Mouse (Mus musculus) bone marrow macrophage, adult 2 months (primary cell): ENCODE results near the gene 9930111J21Rik1. TPM values are rescaled to one million over a fixed set of nuclear protein-coding genes. Genes with fewer than 3 reads are reported as not detected.
"Not testable (repeated sequence)": the region's sequence is repeated elsewhere in the genome, so short reads cannot be mapped to it uniquely, and the experiment has no call there.

ENCODE experiments used
- H3K27ac ChIP-seq: 2 replicates; pipeline ENCODE4 v1.5.1; 2012; ENCODE audit warnings: low read depth, low read length; ENCODE audit not compliant: insufficient read depth
- H3K4me1 ChIP-seq: 2 replicates; pipeline ENCODE4 v1.6.1; 2012; ENCODE audit warnings: low read length; ENCODE audit not compliant: control insufficient read depth, insufficient read depth
- H3K4me3 ChIP-seq: 2 replicates; pipeline ENCODE4 v1.5.1; 2012; ENCODE audit warnings: mild to moderate bottlenecking, low read length, moderate library complexity; ENCODE audit not compliant: insufficient read depth
- CTCF ChIP-seq: IDR thresholded peaks from 2 replicates; pipeline ENCODE4 v1.5.1; 2012; ENCODE audit warnings: low read depth, mild to moderate bottlenecking, low read length, moderate library complexity
- POLR2A ChIP-seq: IDR thresholded peaks from 2 replicates; pipeline ENCODE4 v1.6.1; 2012; ENCODE audit warnings: mild to moderate bottlenecking, low read depth, low read length, borderline replicate concordance
- polyA plus RNA-seq: library from polyadenylated mRNA; stranded (reverse); fragments of >200 nt; gene quantifications from 2 replicates; pipeline ENCODE4 v1.2.4, GENCODE M21; 2012; ENCODE audit not compliant: missing spikeins, insufficient read depth, insufficient read length

9930111J21Rik1 gene
- polyA plus RNA-seq, 1 experiment = 32.4 TPM

DNA sequence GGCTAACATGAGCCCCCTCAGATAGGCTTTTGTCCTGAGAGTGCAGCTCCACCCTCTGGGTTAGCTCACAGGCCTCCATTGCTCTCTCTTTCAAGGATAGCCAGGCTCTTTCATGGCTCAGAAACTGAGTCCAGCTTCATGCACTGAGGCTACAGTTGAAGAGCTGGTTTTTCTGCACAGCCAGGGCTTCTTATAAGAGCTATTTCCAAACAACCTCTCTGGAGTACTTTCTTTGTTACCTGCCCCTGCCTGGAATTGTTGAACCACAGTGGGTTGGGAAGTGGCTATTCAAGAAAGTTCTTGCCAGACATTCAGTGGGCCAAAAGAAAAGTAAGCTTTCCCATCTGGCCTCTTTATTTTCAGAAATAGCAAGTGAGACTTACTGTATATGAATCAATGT, 39.9 kb downstream of the 9930111J21Rik1 start:
- H3K4me3 ChIP-seq, H3K27ac ChIP-seq, H3K4me1 ChIP-seq: not testable (repeated sequence)

DNA sequence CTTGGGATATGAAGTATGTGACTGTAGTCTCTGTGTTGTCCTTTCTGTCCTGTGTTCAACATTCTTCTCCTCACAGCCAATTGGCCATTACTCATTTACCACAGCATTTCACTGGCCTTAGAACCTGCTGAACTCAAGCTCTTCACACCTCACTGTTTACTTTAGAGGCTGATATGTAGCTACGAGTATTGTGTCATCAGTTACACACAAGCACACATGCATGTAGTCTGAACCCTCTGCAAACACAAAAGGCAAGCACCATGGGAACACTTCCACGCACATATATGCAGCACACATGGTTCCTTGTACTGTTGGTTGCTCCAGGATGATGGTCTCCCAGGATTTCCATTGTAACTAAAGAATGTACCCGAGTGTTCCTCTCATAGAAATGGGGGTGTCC, 43.9 kb downstream of the 9930111J21Rik1 start:
- H3K4me1 ChIP-seq, H3K4me3 ChIP-seq, H3K27ac ChIP-seq: not testable (repeated sequence)

- H3K4me1 ChIP-seq, H3K4me3 ChIP-seq, H3K27ac ChIP-seq: not testable (repeated sequence)
Observed at GRCm38 (mm10) chr11:48933923-48934322, 45.3 kb downstream of the 9930111J21Rik1 start.

DNA sequence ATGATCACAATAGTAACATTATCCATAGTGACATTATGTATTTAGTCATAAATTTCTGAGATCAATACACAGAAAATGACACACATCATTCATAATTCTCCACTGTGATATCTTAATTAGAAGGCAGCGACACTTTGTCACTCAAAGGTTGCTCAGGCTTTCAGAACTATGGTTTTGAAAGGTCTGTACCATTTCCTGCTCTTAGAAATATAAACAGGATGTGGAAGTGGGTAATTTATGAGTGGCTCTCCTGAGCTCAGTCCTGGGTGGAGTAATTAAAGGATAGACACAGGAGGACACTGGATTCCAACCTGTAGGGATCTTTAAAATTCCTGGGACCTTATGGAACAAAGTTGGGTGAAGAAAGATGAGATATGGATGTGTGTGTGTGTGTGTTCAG, 45.8 kb downstream of the 9930111J21Rik1 start:
- not testable (repeated sequence) for H3K4me3 ChIP-seq, H3K27ac ChIP-seq, H3K4me1 ChIP-seq

DNA sequence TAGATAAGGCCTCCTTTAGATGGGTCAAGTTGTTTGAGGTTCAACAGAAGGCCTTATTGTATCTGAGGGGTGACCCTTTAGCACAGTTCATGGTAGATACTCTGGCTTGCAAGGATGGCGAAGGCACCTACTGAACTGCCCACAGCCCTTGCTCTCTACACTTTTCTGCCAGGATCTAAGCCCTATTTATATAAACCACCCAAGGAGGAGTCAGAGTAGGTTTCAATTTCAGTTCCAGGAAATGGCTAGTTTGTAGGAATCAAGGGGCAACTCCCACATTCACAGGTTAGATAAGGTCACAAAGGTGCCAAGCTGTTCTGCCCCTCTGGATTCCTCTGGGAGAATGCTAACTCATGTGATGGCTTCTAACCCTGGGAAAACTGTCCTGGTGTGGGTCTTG, 51.1 kb downstream of the 9930111J21Rik1 start:
- H3K27ac ChIP-seq, H3K4me3 ChIP-seq, H3K4me1 ChIP-seq: not testable (repeated sequence)

- H3K4me3 ChIP-seq, H3K27ac ChIP-seq, H3K4me1 ChIP-seq: not testable (repeated sequence)
Observed at GRCm38 (mm10) chr11:48926437-48926836, 52.8 kb downstream of the 9930111J21Rik1 start.

DNA sequence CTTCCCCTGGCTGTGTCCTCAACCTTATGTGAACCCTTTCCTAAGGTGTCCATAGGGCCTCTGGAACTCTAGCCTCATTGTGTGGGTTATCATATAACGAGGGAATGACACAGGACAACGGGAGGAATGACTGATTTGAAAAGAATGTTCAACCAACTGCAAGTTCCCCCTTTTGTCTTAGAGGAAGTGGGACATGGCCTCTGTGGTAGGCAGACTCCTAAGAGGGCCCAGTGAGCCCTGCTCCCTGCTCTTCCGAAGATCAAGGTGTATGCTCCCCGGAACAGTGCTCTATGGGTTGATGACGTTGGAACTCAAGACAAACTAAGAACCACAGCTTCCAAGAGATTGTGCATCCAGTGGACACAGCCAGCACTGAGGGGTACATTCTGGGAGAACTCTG, 55.4 kb downstream of the 9930111J21Rik1 start:
- H3K27ac ChIP-seq = not testable (repeated sequence)

DNA sequence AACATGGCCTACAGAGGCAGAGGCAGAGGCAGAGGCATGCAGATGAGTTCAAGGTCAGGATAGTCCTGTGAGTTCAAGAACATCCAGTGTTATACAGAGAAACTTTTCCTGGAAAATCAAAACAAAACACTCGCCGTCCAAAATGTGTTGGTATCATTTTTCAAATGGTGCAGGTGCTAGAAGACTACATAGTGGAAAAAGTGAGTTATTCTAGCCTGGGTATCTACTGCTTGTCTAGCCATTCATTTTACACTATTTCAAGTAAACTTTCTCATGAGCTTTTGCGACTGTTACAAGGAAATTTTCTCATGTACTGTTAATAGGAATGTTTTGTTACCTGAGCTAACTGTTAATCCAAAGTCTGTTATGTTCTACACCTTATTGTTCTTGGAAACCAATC, 60.8 kb downstream of the 9930111J21Rik1 start:
- Histone ChIP-seq H3K4me3 (no peak overlapping the region), H3K4me1 (peaks cover 12% of the 10 kb centered on the region), H3K27ac (no peak overlapping the region)
- TF ChIP-seq POLR2A = no peak

More for the DNA sequence above, 55.4 kb downstream of the 9930111J21Rik1 start:
- H3K4me1 ChIP-seq = peaks cover 13% of the 10 kb centered on the region
- not testable (repeated sequence) for H3K4me3 ChIP-seq

DNA sequence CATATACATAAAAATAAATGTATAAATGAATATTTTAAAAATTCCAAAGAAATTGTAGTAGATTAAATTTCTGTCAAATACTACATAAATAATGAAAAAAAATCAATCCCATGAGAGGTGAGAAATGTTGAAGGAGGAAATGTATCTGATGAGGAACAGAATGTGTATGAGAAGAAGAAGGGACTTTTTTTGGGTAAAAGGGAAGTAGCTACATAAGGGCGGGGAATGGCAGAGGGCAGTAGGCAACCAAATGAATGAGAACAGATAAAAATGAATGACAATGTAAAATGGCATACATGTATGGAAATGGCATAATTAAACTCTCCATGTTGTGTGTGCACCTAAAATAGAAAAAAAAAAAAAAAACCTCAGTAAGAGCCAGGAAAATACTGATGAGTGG, 65.6 kb downstream of the 9930111J21Rik1 start:
- TF ChIP-seq POLR2A (no peak), CTCF (no peak)
- Histone ChIP-seq H3K4me3 (no peak overlapping the region), H3K4me1 (peaks cover 5% of the 10 kb centered on the region; the same call in 1 of the 2 replicates), H3K27ac (no peak overlapping the region)

DNA sequence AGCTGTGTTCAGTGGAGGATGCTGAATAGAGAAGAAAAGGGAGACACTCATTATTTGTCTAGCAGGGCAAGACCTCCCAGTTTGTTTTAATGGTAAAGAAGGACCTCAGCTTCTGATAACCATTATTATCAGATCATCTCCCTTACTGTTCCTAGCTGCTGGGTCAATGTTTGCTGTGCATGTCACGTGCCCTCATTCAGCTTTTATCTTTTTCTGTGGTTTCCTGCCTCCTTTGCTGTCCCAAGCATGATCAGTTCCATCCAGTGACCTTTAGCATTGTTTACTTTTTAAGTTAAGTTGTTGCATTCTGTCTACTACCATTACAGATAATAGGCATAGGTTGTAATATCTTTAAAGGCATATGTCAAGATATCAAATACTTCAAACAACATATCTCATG, 70.7 kb downstream of the 9930111J21Rik1 start:
- Histone ChIP-seq H3K27ac (no peak overlapping the region), H3K4me1 (no peaks in the 10 kb centered on the region; the same call in none of the 2 replicates), H3K4me3 (no peak overlapping the region)
- no peak for TF ChIP-seq CTCF
- TF ChIP-seq POLR2A = no peak

- Histone ChIP-seq H3K27ac (peak within 1 kb of the TSS; percentile 99), H3K4me1 (peaks cover 32% of the 10 kb centered on the region), H3K4me3 (peak within 1 kb of the TSS; percentile 27)
- no peak for TF ChIP-seq POLR2A
- no peak for TF ChIP-seq CTCF
Observed at GRCm38 (mm10) chr11:48902021-48902420, 77.2 kb downstream of the 9930111J21Rik1 start, which contains the start of gene Gm5431. Gene Gm5431, minus strand, starts transcription at chr11:48902214.

- H3K27ac ChIP-seq = peak overlapping the region; percentile 99
- H3K4me3 ChIP-seq = peak overlapping the region; percentile 27
- H3K4me1 ChIP-seq = peaks cover 32% of the 10 kb centered on the region
Observed at GRCm38 (mm10) chr11:48901567-48901930, 77.6 kb downstream of the 9930111J21Rik1 start.

DNA sequence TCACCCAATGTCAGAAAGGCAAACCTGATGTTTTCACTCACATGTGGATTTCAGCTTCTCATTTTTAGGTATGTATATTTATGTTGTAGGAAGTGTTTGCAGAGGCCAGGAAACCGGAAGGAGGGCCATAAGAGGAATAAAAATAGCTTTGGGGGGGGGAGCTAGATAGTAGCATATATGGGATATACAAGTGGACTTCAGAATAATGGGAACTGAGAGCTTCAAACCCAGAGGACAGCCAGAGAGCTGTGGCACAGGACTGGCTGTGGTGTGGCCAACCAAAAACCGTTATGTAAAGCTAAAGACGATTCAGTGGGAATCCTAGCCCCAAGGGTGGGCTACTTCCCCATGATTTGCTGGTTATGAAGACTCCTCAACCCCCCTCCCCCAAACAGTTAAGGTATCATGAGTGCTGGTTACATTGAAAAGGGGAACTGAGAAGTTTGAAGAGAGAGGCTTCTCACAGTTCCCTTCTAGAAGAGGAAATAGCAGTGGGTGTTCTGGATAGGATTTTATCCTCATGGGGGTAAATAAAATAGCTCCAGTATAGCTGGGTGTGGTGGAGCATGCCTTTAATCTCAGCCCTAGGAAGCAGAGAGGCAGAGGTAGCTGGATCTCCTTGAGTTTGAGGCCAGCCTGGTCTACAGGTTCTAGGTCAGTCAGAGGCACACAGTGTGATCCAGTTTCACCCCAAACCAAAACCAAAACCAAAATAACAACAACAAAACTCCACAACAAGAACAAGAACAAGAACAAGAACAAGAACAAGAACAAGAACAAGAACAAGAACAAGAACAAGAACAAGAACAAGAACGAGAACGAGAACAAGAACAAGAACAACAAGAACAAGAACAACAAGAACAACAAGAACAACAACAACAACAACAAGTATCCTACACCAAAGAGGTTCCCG, 78.3 kb downstream of the 9930111J21Rik1 start:
- H3K4me3 ChIP-seq = peak overlapping the region; percentile 27
- peaks cover 32% of the 10 kb centered on the region for H3K4me1 ChIP-seq
- H3K27ac ChIP-seq = peak overlapping the region; percentile 99
